Mouse (Mus musculus) lung, postnatal 0 days (tissue): ENCODE results near the gene Oser1. TPM values are rescaled to one million over a fixed set of nuclear protein-coding genes. Genes with fewer than 3 reads are reported as not detected.

ENCODE experiments used
- ATAC-seq: fragments of 200-750 bp; cut with Nextera tagmentation; 2 replicates; pipeline ENCODE4 v1.8.0; 2017; ENCODE audit warnings: moderate library complexity
- DNase-seq: peaks from one replicate; pipeline ENCODE4 v3.0.0-alpha.2; 2016; ENCODE audit warnings: low spot score
- H3K27ac ChIP-seq: fragments of 300-500 bp; sonication (generic); 2 replicates; pipeline ENCODE4 v1.5.1; 2014; ENCODE audit warnings: antibody characterized with exemption, mild to moderate bottlenecking, low read length, mixed read lengths
- H3K27me3 ChIP-seq: fragments of 300-500 bp; sonication (generic); replicated peaks from 2 replicates; pipeline ENCODE4 v1.6.1; 2014; ENCODE audit warnings: low read length, mixed read lengths; ENCODE audit not compliant: insufficient read depth
- H3K36me3 ChIP-seq: fragments of 300-500 bp; sonication (generic); 2 replicates; pipeline ENCODE4 v1.6.1; 2014; ENCODE audit warnings: low read length, mixed read lengths; ENCODE audit not compliant: insufficient read depth
- H3K4me1 ChIP-seq: fragments of 300-500 bp; sonication (generic); 2 replicates; pipeline ENCODE4 v1.6.1; 2014; ENCODE audit warnings: antibody characterized with exemption, low read depth, low read length, mixed read lengths; ENCODE audit not compliant: insufficient read depth
- H3K4me2 ChIP-seq: fragments of 300-500 bp; sonication (generic); replicated peaks from 2 replicates; pipeline ENCODE4 v1.6.1; 2014; ENCODE audit warnings: low read depth, mild to moderate bottlenecking, low read length, moderate library complexity, mixed read lengths
- H3K4me3 ChIP-seq: fragments of 300-500 bp; sonication (generic); 2 replicates; pipeline ENCODE4 v1.5.1; 2014; ENCODE audit warnings: low read depth, low read length
- H3K9ac ChIP-seq: fragments of 300-500 bp; sonication (generic); replicated peaks from 2 replicates; pipeline ENCODE4 v1.6.1; 2014; ENCODE audit warnings: low read depth, mild to moderate bottlenecking
- H3K9me3 ChIP-seq: fragments of 300-500 bp; sonication (generic); 2 replicates; pipeline ENCODE4 v1.6.1; 2016; ENCODE audit warnings: low read length, mixed read lengths
- CTCF ChIP-seq: IDR thresholded peaks from 2 replicates; pipeline ENCODE4 v1.5.1; 2016; ENCODE audit warnings: antibody characterized with exemption, mild to moderate bottlenecking
- EP300 ChIP-seq: IDR thresholded peaks from 2 replicates; pipeline ENCODE4 v1.6.1; 2016; ENCODE audit warnings: antibody characterized with exemption, mild to moderate bottlenecking, control low read depth
- WGBS: fragments of 180-500 bp; shearing (Covaris S2); extraction: QIAGEN DNeasy Blood & Tissue Kit; methylation state at CpG from one replicate; pipeline ENCODE4 v1.1.7; 2014; 5-methylcytosine and 5-hydroxymethylcytosine counted together
- polyA plus RNA-seq: library from polyadenylated mRNA; unstranded; fragments of >200 nt; fragmentation: Nextera tagmentation; extraction: Ambion mirVana; gene quantifications from 2 replicates; pipeline ENCODE4 v1.2.1, GENCODE M21; 2015

The Oser1 gene
- polyA plus RNA-seq = 73.8 and 74.6 TPM in 2 replicates

DNA sequence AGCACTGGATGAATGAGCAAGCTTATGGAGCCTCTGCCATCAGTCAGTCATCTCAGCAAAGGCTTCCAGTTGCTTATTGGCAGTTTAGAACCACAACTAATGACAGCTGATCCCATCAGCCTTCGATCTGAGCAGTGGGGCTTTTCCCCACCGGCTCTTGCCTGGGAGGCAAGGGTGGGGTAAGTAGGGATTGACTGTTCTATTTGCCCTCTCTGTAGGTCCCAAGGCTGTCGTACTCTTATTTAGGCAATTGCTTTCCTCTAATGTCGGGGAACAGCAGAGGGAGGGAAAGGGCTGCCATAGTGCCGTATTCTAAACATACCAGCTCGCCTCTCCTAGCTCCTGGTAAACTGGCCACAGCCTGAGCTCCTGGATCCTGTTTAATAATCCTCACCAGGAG lies at the start of gene Oser1:
Gene Oser1 (minus strand): TSS at position 101 of the 400 bp plus-strand sequence.
- Histone ChIP-seq H3K9me3 (no peaks in the 10 kb centered on the region), H3K4me2 (no peak within 1 kb of the TSS), H3K36me3 (no peaks in the 10 kb centered on the region), H3K4me1 (peaks cover 4% of the 10 kb centered on the region; the same call in 1 of the 2 replicates), H3K27me3 (no peaks in the 10 kb centered on the region), H3K4me3 (no peak within 1 kb of the TSS), H3K9ac (no peak within 1 kb of the TSS), H3K27ac (no peak within 1 kb of the TSS)
- TF ChIP-seq CTCF = no peak
- TF ChIP-seq EP300 = no peak
- 74% methylated on average over 6 of the region's 6 CpGs for WGBS
- no peak for ATAC-seq
- DNase-seq = no peak

DNA sequence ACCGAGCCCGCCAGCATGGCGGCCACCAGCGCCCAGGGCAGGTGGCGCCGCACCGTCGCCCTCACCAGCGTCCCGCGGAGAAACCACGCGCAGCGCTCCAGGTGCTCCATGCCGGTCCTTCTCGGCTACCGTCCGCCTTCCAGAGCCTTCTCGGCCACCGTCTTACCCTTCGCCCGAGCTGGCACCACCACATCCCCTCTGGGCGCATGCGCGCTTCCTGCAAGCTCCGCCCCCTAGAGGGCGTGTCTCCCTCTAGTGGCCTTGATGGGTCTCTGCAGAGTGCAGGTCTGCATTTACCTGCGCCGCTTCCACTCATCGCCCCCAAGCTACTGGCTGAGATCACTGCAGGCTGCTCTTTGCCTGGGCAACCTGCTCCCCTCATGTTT lies 48.0 kb upstream of the Oser1 start, which contains the start of gene Fitm2:
Gene Fitm2 (minus strand): TSS at position 164 of the 386 bp plus-strand sequence.
- 2% methylated on average over 23 of the region's 30 CpGs for WGBS
- H3K27me3 ChIP-seq = no peaks in the 10 kb centered on the region
- H3K4me1 ChIP-seq = peaks cover 3% of the 10 kb centered on the region; the same call in 1 of the 2 replicates
- peak within 1 kb of the TSS; percentile 74 for H3K9ac ChIP-seq
- ATAC-seq (peak; percentile 94), DNase-seq (peak; percentile 96)
- peaks cover 6% of the 10 kb centered on the region; the same call in 1 of the 2 replicates for H3K36me3 ChIP-seq
- peak within 1 kb of the TSS; percentile 87 for H3K27ac ChIP-seq
- no peaks in the 10 kb centered on the region for H3K9me3 ChIP-seq
- TF ChIP-seq CTCF (peak; percentile 100), EP300 (no peak)
- peak within 1 kb of the TSS; percentile 75 for H3K4me2 ChIP-seq
- H3K4me3 ChIP-seq = peak within 1 kb of the TSS; percentile 57

DNA sequence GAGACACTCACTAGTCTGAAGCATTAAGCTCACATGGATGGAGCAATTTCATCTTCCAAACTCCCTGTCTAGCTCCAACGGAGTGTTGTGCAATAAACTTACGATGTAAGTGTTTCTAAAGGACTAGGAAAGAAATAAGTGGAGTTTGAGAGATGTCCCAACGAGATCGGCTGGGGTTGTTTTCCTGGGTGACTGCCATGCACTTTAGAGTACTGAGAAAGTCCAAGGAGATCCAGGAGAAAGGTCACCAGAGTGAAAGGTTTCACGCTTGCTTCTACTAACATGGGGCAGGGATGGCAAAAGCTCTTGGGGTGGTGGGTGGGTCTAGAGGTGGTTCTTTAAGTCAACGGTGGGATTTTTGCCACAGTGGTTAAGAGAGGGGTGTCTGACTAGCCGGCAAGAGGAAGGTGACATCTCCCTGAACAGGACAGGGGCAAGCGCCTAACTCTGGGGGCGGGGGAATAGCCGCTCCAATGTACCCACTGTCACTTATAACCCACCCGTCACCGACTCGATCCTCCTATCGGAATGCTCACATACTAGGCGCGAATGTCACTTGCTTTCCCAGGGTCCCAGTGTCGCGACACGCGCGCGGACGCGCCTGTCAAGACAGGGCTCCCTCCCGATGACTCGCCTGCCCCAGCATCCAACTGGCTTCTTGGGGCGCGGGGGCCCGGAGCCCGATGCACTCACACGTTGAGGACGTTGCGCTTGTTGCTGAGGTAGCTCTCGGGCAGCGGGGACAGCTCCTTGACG lies 47.4 kb upstream of the Oser1 start:
- peak; percentile 62 for ATAC-seq

DNA sequence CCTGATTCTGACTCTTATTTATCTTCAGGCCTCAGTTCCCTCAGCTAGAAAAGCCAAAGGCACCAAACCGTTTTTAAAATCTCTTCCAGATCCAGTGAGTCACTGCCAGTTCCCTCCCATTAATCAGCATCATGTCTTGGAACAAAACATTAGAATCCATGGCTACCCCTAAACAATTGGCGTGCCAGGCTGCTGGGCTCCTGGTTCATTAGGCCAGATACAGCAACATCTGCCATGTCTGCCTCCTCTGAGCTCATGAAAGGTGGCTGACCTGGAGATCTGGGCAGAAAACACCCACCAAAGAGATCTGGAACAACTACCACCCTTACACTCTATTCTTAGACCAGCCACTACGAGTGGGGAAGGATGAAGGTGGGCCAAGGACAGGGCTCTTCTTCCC lies 46.6 kb upstream of the Oser1 start:
- H3K27me3 ChIP-seq = no peaks in the 10 kb centered on the region
- H3K9ac ChIP-seq = peak overlapping the region; percentile 74; the same call in 1 of the 2 replicates
- DNase-seq = peak; percentile 30
- WGBS = 69% methylated on average over 3 of the region's 3 CpGs
- H3K4me1 ChIP-seq = 0 out of 2 replicates have a peak, but pooled peaks cover 3% of the 10 kb centered on the region
- H3K27ac ChIP-seq = peak overlapping the region; percentile 16; the same call in 1 of the 2 replicates
- no peaks in the 10 kb centered on the region for H3K9me3 ChIP-seq
- H3K4me2 ChIP-seq = peak overlapping the region; percentile 75
- no peak for ATAC-seq
- peaks cover 6% of the 10 kb centered on the region; the same call in 1 of the 2 replicates for H3K36me3 ChIP-seq
- no peak overlapping the region; the same call in 1 of the 2 replicates for H3K4me3 ChIP-seq
- TF ChIP-seq CTCF = no peak
- TF ChIP-seq EP300 = no peak; the same call in 1 of the 2 replicates

More for the DNA sequence above, 47.4 kb upstream of the Oser1 start:
- DNase-seq = peak; percentile 94
- Histone ChIP-seq H3K4me3 (peak overlapping the region; percentile 57), H3K9ac (peak overlapping the region; percentile 74), H3K4me1 (0 out of 2 replicates have a peak, but pooled peaks cover 3% of the 10 kb centered on the region), H3K36me3 (peaks cover 6% of the 10 kb centered on the region; the same call in 1 of the 2 replicates), H3K27me3 (no peaks in the 10 kb centered on the region), H3K27ac (peak overlapping the region; percentile 87), H3K9me3 (no peaks in the 10 kb centered on the region), H3K4me2 (peak overlapping the region; percentile 75)
- 2% methylated on average over 36 of the region's 36 CpGs for WGBS
- TF ChIP-seq EP300 (peak; percentile 80), CTCF (no peak)

DNA sequence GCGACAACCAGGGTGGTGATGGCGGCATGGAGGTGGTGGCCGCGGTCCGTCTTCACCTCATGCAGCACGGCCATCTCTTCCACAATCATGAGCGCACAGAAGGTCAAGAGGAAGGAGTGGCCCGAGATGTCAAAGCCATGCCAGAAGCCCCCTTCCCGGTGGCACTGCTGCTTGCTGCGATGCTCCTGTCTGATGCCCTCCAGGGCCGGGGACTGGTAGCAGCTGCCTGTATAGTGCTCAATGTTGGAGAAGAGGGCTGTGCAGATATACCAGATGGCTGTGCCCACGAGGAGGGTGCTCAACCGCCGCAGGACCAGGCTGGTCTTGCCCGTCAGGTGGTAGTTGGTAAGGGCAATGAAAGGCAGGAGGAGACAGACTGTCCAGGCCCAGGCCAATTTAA lies 45.2 kb upstream of the Oser1 start:
- WGBS = 94% methylated on average over 14 of the region's 15 CpGs
- no peak overlapping the region for H3K4me3 ChIP-seq
- DNase-seq = no peak
- peaks cover 10% of the 10 kb centered on the region; the same call in 1 of the 2 replicates for H3K36me3 ChIP-seq
- no peaks in the 10 kb centered on the region for H3K9me3 ChIP-seq
- no peaks in the 10 kb centered on the region for H3K27me3 ChIP-seq
- TF ChIP-seq EP300 (no peak), CTCF (no peak)
- H3K27ac ChIP-seq = no peak overlapping the region
- 0 out of 2 replicates have a peak, but pooled peaks cover 3% of the 10 kb centered on the region for H3K4me1 ChIP-seq
- no peak overlapping the region for H3K4me2 ChIP-seq
- H3K9ac ChIP-seq = no peak overlapping the region
- no peak for ATAC-seq

DNA sequence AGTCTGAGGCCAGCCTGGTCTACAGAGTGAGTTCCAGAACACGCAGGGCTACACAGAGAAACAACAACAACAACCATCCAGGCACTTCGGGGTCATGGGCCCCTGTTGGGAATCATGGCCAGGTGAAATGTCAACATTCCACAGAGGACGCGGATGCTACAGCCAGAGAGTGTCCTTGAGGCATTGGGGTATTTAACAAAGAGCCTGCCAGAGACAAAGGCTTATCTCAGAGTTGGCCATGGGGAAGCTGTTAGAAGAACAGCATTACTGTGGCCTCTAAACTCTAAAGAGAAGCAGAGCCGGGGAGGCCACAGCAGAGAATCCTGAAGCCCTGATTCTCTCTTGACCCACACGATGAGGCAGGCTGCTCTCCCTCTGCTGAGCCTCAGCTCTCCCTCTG lies 44.4 kb upstream of the Oser1 start:
- no peak for DNase-seq
- TF ChIP-seq CTCF (no peak), EP300 (no peak)
- 0 out of 2 replicates have a peak, but pooled peaks cover 3% of the 10 kb centered on the region for H3K4me1 ChIP-seq
- no peak for ATAC-seq
- no peaks in the 10 kb centered on the region for H3K27me3 ChIP-seq
- H3K4me2 ChIP-seq = no peak overlapping the region
- no peak overlapping the region for H3K27ac ChIP-seq
- H3K9me3 ChIP-seq = no peaks in the 10 kb centered on the region
- H3K4me3 ChIP-seq = no peak overlapping the region
- WGBS = 87% methylated on average over 6 of the region's 6 CpGs
- peaks cover 10% of the 10 kb centered on the region; the same call in 1 of the 2 replicates for H3K36me3 ChIP-seq
- H3K9ac ChIP-seq = no peak overlapping the region
